Mouse (Mus musculus) forebrain, embryonic 10.5 days (tissue): Measurements from ENCODE around the gene Mkrn2os. TPM values are rescaled to one million over a fixed set of nuclear protein-coding genes. Genes with fewer than 3 reads are reported as not detected.

ENCODE experiments used
- DNase-seq: peaks from one replicate; pipeline ENCODE4 v3.0.0-alpha.2; 2017; ENCODE audit warnings: low spot score; ENCODE audit errors: extremely low spot score
- H3K27ac ChIP-seq: fragments of 300-500 bp; sonication (generic); 2 replicates; pipeline ENCODE4 v1.5.1; 2016; ENCODE audit warnings: mild to moderate bottlenecking
- H3K27me3 ChIP-seq: fragments of 300-500 bp; sonication (generic); 2 replicates; pipeline ENCODE4 v1.6.1; 2016; ENCODE audit warnings: mild to moderate bottlenecking; ENCODE audit not compliant: poor library complexity, severe bottlenecking
- H3K36me3 ChIP-seq: fragments of 300-500 bp; sonication (generic); replicated peaks from 2 replicates; pipeline ENCODE4 v1.6.1; 2016; ENCODE audit warnings: mild to moderate bottlenecking, moderate library complexity
- H3K4me1 ChIP-seq: fragments of 300-500 bp; sonication (generic); 2 replicates; pipeline ENCODE4 v1.6.1; 2016
- H3K4me3 ChIP-seq: fragments of 300-500 bp; sonication (generic); 2 replicates; pipeline ENCODE4 v1.5.1; 2016; ENCODE audit warnings: mild to moderate bottlenecking, moderate library complexity
- H3K9me3 ChIP-seq: fragments of 300-500 bp; sonication (generic); 2 replicates; pipeline ENCODE4 v1.6.1; 2016; ENCODE audit warnings: mild to moderate bottlenecking, moderate library complexity
- WGBS: fragments of 180-500 bp; shearing (Covaris S2); methylation state at CpG from one replicate; pipeline ENCODE4 v1.1.7; 2016; 5-methylcytosine and 5-hydroxymethylcytosine counted together
- polyA plus RNA-seq: library from polyadenylated mRNA; unstranded; fragments of >200 nt; fragmentation: Nextera tagmentation; extraction: Ambion mirVana; gene quantifications from 2 replicates; pipeline ENCODE4 v1.2.1, GENCODE M21; 2016

Mkrn2os gene
- polyA plus RNA-seq, 1 experiment from 2014 or later: 0.40 TPM

DNA sequence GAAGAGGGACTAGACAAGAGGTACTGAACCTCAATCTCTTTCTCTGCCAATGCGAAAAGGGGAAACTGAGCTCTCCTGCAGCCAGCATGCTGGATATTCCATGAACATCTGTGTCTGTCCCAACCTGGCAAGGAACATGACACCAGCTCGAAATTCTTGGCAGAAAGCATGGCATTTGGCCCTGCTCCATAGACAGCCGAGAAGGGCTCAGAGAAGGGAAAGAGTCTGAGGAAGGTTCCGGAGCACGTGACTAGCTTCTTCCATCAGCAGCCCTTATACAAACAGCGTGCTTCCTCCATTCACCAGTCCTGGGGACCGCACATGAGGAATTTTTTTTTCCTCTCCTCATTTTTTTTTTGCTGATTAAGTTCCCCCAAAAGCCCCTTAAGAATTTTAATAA is 57.8 kb downstream of the Mkrn2os start:
- H3K4me1 ChIP-seq: peaks cover 14% of the 10 kb centered on the region; the same call in 1 of the 2 replicates
- H3K4me3 ChIP-seq: no peak overlapping the region
- no peaks in the 10 kb centered on the region for H3K9me3 ChIP-seq
- 82% methylated on average over 7 of the region's 7 CpGs for WGBS
- H3K27ac ChIP-seq: no peak overlapping the region
- H3K36me3 ChIP-seq: no peaks in the 10 kb centered on the region
- no peaks in the 10 kb centered on the region for H3K27me3 ChIP-seq
- no peak for DNase-seq

Other genes starting within 250 kb of the Mkrn2os start
- 0.07 and 0.16 TPM in 2 replicates for gene Pparg, start 231.6 kb downstream of the Mkrn2os start, polyA plus RNA-seq
- 37.7 and 39.9 TPM in 2 replicates for gene Tsen2, start 47.9 kb downstream of the Mkrn2os start, polyA plus RNA-seq
- gene Mkrn2, start 9.3 kb upstream of the Mkrn2os start, polyA plus RNA-seq: 27.5 and 29.3 TPM in 2 replicates
- 119 and 121 TPM in 2 replicates for gene Raf1, start 84.1 kb upstream of the Mkrn2os start, polyA plus RNA-seq
- gene Tmem40, start 169.8 kb upstream of the Mkrn2os start, polyA plus RNA-seq: 0.97 and 1.5 TPM in 2 replicates
- 59.5 and 65.2 TPM in 2 replicates for gene Cand2, start 182.0 kb upstream of the Mkrn2os start, polyA plus RNA-seq
- 1,831 and 1,874 TPM in 2 replicates for gene Rpl32, start 216.2 kb upstream of the Mkrn2os start, polyA plus RNA-seq
- 1.7 and 1.9 TPM in 2 replicates for gene Efcab12, start 245.8 kb upstream of the Mkrn2os start, polyA plus RNA-seq